ENCODE assay signal across 8 mouse cellular contexts in the genomic region with DNA sequence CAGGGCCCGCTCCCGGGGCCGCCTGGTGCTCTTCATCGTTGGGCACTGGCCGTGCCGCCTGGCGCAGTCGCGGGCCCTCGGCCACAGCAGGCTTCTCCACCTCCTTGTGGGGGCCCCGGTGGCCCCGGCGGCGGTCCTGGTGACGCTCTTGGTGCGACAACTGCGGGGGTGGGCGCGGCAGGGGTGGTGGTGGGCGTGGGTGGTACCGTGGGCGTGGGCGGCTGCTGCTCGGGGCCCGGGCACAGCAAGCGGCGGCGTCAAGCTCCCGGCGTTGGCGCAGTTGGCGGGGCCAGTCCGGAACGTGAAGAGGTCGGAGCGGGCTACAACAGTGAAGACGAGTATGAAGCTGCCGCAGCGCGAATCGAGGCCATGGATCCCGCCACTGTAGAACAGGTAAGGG. TPM values are rescaled to one million over a fixed set of nuclear protein-coding genes. Genes with fewer than 3 reads are reported as not detected.
DNase-seq lines count a peak whose midpoint lies in the region; ATAC-seq and TF ChIP-seq lines count a peak whose summit lies in the region.

No protein-coding gene starts in this region.

- TF ChIP-seq CTCF in Patski (IDR thresholded peaks at IDR 0.05), result no peak

- peak overlapping the region; percentile 71 for H3K4me3 ChIP-seq in forebrain, embryonic 11.5 days (ENCODE audit: low read depth, low read length)
- H3K4me3 ChIP-seq in kidney, embryonic 15.5 days (replicated peaks), result peak overlapping the region; percentile 77
- peak overlapping the region; percentile 78 for H3K4me3 ChIP-seq in midbrain, embryonic 11.5 days (ENCODE audit: low read depth, low read length)

- H3K4me1 ChIP-seq in forebrain, embryonic 11.5 days (replicated peaks; ENCODE audit: control insufficient read depth, insufficient read depth, low read length), result no peaks in the 10 kb centered on the region
- H3K4me1 ChIP-seq in kidney, embryonic 15.5 days, result peaks cover 15% of the 10 kb centered on the region
- peaks cover 8% of the 10 kb centered on the region for H3K4me1 ChIP-seq in midbrain, embryonic 11.5 days (ENCODE audit: control insufficient read depth, insufficient read depth, low read length)

- H3K36me3 ChIP-seq in forebrain, embryonic 11.5 days (ENCODE audit: control insufficient read depth, insufficient read depth, low read length), result no peaks in the 10 kb centered on the region
- no peaks in the 10 kb centered on the region for H3K36me3 ChIP-seq in kidney, embryonic 15.5 days
- no peaks in the 10 kb centered on the region for H3K36me3 ChIP-seq in midbrain, embryonic 11.5 days (ENCODE audit: control insufficient read depth, insufficient read depth, low read length)

- CTCF ChIA-PET in Patski (lab: Charles Lee), result no interaction called here

- H3K9ac ChIP-seq in forebrain, embryonic 11.5 days (ENCODE audit: low read length), result peak overlapping the region; percentile 77
- peak overlapping the region; percentile 80 for H3K9ac ChIP-seq in kidney, embryonic 15.5 days
- peak overlapping the region; percentile 80 for H3K9ac ChIP-seq in midbrain, embryonic 11.5 days (ENCODE audit: low read length)

- ATAC-seq in Patski, result peak; percentile 12
- ATAC-seq in forebrain, embryonic 11.5 days (replicated peaks; ENCODE audit: low FRiP score), result no peak
- ATAC-seq in kidney, embryonic 15.5 days (replicated peaks; ENCODE audit: low FRiP score), result no peak
- ATAC-seq in midbrain, embryonic 11.5 days (ENCODE audit: low FRiP score), result no peak

- in situ Hi-C loops in Patski (cut with MboI; ENCODE audit: low pct_unique_long_range_greater_than_20kb), result no loop called here

- peak overlapping the region; percentile 55; the same call in 1 of the 2 replicates for H3K27ac ChIP-seq in forebrain, embryonic 11.5 days (ENCODE audit: low read depth, low read length)
- H3K27ac ChIP-seq in kidney, embryonic 15.5 days, result peak overlapping the region; percentile 98
- peak overlapping the region; percentile 59 for H3K27ac ChIP-seq in midbrain, embryonic 11.5 days (ENCODE audit: low read depth, low read length)

- H3K9me3 ChIP-seq in forebrain, embryonic 11.5 days (ENCODE audit: control insufficient read depth, low read length), result no peaks in the 10 kb centered on the region
- H3K9me3 ChIP-seq in kidney, embryonic 15.5 days (replicated peaks), result no peaks in the 10 kb centered on the region
- H3K9me3 ChIP-seq in midbrain, embryonic 11.5 days (ENCODE audit: control insufficient read depth, low read length), result no peaks in the 10 kb centered on the region

- DNase-seq in layer of hippocampus, adult 11-12 months (ENCODE audit: low spot score), result peak; percentile 11
- no peak for DNase-seq in layer of hippocampus, adult 9-11 months
- no peak for DNase-seq in Patski (ENCODE audit: low read depth, low spot score)
- DNase-seq in forebrain, embryonic 11.5 days (ENCODE audit: low spot score), result peak; percentile 57
- no peak for DNase-seq in midbrain, embryonic 11.5 days (ENCODE audit: low spot score, missing footprints)
- peak; percentile 14 for DNase-seq in thymus, adult 18-20 months
- no peak for DNase-seq in ovary, adult 18-20 months (ENCODE audit: low spot score)

- WGBS in forebrain, embryonic 11.5 days, result 13% methylated on average over 41 of the region's 42 CpGs
- WGBS in kidney, embryonic 15.5 days, result 20% methylated on average over 42 of the region's 42 CpGs
- WGBS in midbrain, embryonic 11.5 days, result 18% methylated on average over 38 of the region's 42 CpGs

- peak overlapping the region; percentile 59 for H3K4me2 ChIP-seq in forebrain, embryonic 11.5 days (ENCODE audit: low read depth, low read length, severe bottlenecking)
- peak overlapping the region; percentile 63 for H3K4me2 ChIP-seq in kidney, embryonic 15.5 days
- H3K4me2 ChIP-seq in midbrain, embryonic 11.5 days, result peak overlapping the region; percentile 71

- no peaks in the 10 kb centered on the region for H3K27me3 ChIP-seq in Patski
- H3K27me3 ChIP-seq in forebrain, embryonic 11.5 days (ENCODE audit: control insufficient read depth, insufficient read depth, low read length), result no peaks in the 10 kb centered on the region
- H3K27me3 ChIP-seq in kidney, embryonic 15.5 days, result no peaks in the 10 kb centered on the region
- H3K27me3 ChIP-seq in midbrain, embryonic 11.5 days (ENCODE audit: control insufficient read depth, insufficient read depth, low read length), result no peaks in the 10 kb centered on the region

- POLR2A ChIA-PET in Patski (lab: Charles Lee), result no interaction called here

RNA-seq across cellular contexts. Expression of a gene that starts 1.2 kb away (rescaled TPM):
- polyA plus RNA-seq in Patski (2021), result 83.0 TPM
- 37.3 and 37.6 TPM in 2 replicates for polyA plus RNA-seq in forebrain, embryonic 11.5 days (2014; fragmentation: Nextera tagmentation; extraction: Ambion mirVana)
- 40.0 and 44.8 TPM in 2 replicates for polyA plus RNA-seq in kidney, embryonic 15.5 days (2015; fragmentation: Nextera tagmentation; extraction: Ambion mirVana)
- polyA plus RNA-seq in midbrain, embryonic 11.5 days (2014; fragmentation: Nextera tagmentation; extraction: Ambion mirVana), result 33.9 and 34.8 TPM in 2 replicates

RNA-seq across cellular contexts. Expression of a gene that starts 20.2 kb away (rescaled TPM):
- 4.5 TPM for polyA plus RNA-seq in Patski (2021)
- polyA plus RNA-seq in forebrain, embryonic 11.5 days (2014; fragmentation: Nextera tagmentation; extraction: Ambion mirVana), result 1.2 and 1.4 TPM in 2 replicates
- 1.6 and 1.9 TPM in 2 replicates for polyA plus RNA-seq in kidney, embryonic 15.5 days (2015; fragmentation: Nextera tagmentation; extraction: Ambion mirVana)
- 0.86 and 1.1 TPM in 2 replicates for polyA plus RNA-seq in midbrain, embryonic 11.5 days (2014; fragmentation: Nextera tagmentation; extraction: Ambion mirVana)

RNA-seq across cellular contexts. Expression of a gene that starts 35.7 kb away (rescaled TPM):
- 11.6 TPM for polyA plus RNA-seq in Patski (2021)
- 10.7 TPM in 2 replicates for polyA plus RNA-seq in forebrain, embryonic 11.5 days (2014; fragmentation: Nextera tagmentation; extraction: Ambion mirVana)
- 9.7 and 10.8 TPM in 2 replicates for polyA plus RNA-seq in kidney, embryonic 15.5 days (2015; fragmentation: Nextera tagmentation; extraction: Ambion mirVana)
- 13.2 and 13.3 TPM in 2 replicates for polyA plus RNA-seq in midbrain, embryonic 11.5 days (2014; fragmentation: Nextera tagmentation; extraction: Ambion mirVana)

RNA-seq across cellular contexts. Expression of a gene that starts 41.5 kb away (rescaled TPM):
- 52.7 TPM for polyA plus RNA-seq in Patski (2021)
- 10.9 and 12.6 TPM in 2 replicates for polyA plus RNA-seq in forebrain, embryonic 11.5 days (2014; fragmentation: Nextera tagmentation; extraction: Ambion mirVana)
- 33.7 and 35.8 TPM in 2 replicates for polyA plus RNA-seq in kidney, embryonic 15.5 days (2015; fragmentation: Nextera tagmentation; extraction: Ambion mirVana)
- 10.1 and 11.2 TPM in 2 replicates for polyA plus RNA-seq in midbrain, embryonic 11.5 days (2014; fragmentation: Nextera tagmentation; extraction: Ambion mirVana)

RNA-seq across cellular contexts. Expression of a gene that starts 52.8 kb away (rescaled TPM):
- 63.2 TPM for polyA plus RNA-seq in Patski (2021)
- 56.2 and 57.2 TPM in 2 replicates for polyA plus RNA-seq in forebrain, embryonic 11.5 days (2014; fragmentation: Nextera tagmentation; extraction: Ambion mirVana)
- polyA plus RNA-seq in kidney, embryonic 15.5 days (2015; fragmentation: Nextera tagmentation; extraction: Ambion mirVana), result 44.1 and 51.8 TPM in 2 replicates
- polyA plus RNA-seq in midbrain, embryonic 11.5 days (2014; fragmentation: Nextera tagmentation; extraction: Ambion mirVana), result 51.7 and 52.0 TPM in 2 replicates

Comparison
In these comparisons a context has a peak if more than half of its experiments do, and no peak if none do; other contexts are left out.
1. DNase-seq: peak in layer of hippocampus, adult 11-12 months (single experiment), forebrain, embryonic 11.5 days (single experiment) and thymus, adult 18-20 months (2 of 2); none in layer of hippocampus, adult 9-11 months (single experiment), Patski (single experiment), midbrain, embryonic 11.5 days (single experiment) and ovary, adult 18-20 months (single experiment).
2. Peak in every context shown above with its lines, with median percentiles within 50 percentile points of each other: H3K27ac ChIP-seq, H3K4me2 ChIP-seq, H3K4me3 ChIP-seq and H3K9ac ChIP-seq.